Mouse (Mus musculus): Measurements from ENCODE around the gene Ppp1r8.
A peak's percentile ranks its signal among the peaks of the same experiment; 100 is the strongest.

The Ppp1r8 gene

DNA sequence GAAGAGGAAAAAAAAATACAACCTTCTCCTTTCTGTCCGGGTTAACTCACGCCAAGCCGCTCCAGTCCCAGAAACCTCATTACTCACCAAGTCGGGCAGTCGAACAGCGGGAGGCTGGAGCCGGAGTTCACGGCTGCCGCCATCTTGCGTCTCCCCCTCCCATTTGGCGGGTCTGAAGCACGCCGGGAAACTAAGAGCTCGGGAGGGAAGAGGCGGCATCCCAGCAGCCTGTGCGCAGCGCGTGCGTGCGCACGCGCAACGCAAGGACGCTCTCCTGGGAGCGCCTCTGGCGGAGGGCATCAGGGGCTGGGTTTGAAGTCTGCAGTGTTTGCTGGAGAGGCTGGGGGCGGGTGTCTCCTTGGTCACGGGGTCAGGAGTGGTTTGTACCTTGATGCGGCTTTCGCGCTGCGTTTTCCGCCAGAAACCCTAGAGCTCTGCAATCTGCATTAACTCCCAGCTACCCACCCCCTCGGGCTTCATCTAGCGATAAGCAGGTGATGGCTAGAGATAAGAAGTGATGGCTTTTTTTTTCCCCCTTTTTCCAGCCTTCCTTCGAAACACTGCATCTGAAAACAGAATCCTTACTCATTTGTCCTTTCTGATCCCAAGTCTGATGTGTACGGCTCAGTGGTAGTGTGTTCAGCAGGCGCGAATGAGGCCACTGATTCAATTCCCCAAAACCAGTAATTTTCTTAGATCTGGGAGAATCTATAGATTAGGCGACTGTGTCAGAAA is at the start of gene Ppp1r8:
TSS of gene Ppp1r8 (minus strand) at position 200 of the 735 bp plus-strand sequence.
- DNase-seq (ENCODE audit: low read depth, low spot score): peak; percentile 91

DNA sequence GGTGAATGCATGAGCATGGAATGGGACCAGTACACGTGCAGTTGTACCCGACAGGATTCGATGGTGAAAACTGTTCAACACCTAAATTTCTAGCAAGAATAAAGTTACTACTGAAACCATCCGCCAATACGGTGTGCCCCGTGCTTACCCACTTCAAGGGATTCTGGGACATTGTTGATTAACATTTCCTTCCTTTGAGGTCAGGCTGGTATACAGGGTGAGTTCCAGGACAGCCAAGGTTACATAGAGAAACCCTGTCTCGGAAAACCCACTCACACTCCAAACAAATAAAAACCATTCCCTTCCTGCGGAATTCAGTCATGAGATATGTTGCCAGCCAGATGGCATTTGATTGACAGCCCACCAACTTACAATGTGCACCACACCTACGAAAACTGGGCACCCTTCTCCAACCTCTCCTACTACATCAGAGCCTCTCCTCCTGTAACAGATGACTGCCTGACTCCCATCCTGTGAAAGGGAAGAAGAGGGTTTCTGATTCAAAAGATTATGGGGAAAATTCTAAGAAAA is 41.9 kb upstream of the Ppp1r8 start:
- no peak for DNase-seq (ENCODE audit: low read depth, low spot score)

DNA sequence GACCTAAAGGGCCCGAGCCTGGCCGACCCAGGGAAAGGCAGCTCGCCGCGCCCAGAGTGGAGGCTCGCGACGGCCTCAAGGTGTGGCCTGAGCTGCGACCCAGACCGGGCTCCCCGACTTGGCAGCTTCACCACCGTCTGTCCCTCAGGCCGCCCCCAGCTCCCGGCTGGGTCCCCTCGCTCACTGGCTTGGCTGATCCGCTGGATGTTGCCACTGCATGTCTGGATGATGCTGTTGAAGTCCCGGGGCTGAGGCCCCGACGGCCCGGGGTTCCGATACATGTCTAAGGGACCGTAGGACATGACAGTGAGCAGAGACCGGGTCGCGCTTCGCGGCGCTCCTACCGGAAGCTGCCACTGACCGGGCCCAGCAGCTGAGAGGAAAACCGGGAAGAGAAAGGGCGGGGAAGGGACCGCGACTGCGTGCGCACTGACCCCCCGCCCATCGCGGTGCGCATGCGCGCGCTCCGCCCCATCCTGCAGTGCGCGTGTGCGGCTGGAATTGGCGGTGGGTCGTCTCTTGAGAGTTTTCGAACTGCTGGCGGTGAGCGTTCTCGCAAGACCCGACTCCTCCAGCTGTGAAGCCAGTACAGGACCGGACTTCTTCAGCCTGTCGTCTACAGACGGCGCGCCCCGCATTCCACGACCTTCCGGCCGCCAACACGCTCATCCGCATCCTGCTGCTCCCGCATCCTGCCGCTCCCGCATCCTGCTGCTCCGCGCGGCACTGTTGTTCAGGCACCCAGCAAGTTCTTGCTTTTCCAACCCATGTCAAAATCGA is 41.3 kb upstream of the Ppp1r8 start, which contains the start of gene Stx12:
TSS of gene Stx12 (minus strand) at position 446 of the 780 bp plus-strand sequence.
- DNase-seq (ENCODE audit: low read depth, low spot score): peak; percentile 85

DNA sequence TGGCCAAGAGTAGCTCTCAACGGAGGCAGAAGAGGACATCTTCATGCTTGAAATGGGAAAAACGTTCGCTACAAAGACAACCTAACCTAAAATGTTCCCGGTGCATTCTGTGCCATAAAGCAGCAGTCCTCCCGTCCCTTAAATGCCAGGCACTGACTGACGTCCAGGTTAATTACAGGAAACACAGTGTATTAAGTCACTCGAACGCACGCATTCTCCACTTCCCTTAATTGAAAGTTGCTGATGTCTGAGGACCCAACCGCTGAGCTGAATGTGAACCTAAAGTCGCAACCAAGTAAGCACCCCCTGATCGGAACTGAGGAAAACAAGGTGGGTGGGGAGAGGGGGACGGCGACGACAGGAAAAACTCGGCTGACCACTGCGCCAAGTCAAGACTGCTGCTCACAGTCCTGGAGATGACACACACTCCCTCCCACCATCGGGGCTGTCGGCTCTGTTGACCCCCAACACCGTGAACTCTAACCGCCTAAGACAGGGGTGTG is 40.6 kb upstream of the Ppp1r8 start:
- DNase-seq (ENCODE audit: low read depth, low spot score): peak; percentile 33

DNA sequence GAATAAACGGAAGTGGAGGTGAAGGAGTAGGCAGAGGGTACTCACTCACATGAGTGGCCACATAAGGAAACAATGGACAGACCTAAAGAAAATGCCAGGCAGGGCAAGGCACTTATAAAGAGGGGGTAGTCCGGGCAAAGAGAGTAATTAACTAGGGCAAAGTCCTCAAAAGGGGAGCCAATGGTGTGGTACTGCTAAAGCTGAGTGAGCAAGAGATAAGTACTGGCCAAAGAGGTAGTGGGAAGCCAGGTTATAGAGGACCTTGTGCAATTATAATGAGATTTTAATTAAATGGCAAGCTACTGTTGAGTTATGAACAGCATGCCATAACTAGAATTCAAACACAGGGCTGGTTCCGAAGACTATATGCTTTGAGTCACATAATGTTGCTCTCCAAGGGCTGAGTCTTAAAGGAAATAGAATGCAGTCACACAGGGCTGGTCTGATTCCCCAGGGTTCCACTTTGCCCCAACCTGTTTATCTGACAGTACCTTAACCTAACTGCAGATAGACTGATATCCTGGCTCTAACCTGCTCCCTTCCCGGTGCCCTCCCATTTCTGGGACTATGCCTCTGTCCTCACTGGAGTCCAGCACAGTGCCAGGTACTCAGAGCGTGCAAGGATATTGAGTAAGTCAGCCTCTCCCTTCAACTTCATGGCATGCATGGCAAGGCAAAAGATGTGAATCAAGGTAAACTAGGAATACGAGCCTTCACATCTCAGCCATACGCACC is 31.6 kb upstream of the Ppp1r8 start:
- no peak for DNase-seq (ENCODE audit: low read depth, low spot score)

DNA sequence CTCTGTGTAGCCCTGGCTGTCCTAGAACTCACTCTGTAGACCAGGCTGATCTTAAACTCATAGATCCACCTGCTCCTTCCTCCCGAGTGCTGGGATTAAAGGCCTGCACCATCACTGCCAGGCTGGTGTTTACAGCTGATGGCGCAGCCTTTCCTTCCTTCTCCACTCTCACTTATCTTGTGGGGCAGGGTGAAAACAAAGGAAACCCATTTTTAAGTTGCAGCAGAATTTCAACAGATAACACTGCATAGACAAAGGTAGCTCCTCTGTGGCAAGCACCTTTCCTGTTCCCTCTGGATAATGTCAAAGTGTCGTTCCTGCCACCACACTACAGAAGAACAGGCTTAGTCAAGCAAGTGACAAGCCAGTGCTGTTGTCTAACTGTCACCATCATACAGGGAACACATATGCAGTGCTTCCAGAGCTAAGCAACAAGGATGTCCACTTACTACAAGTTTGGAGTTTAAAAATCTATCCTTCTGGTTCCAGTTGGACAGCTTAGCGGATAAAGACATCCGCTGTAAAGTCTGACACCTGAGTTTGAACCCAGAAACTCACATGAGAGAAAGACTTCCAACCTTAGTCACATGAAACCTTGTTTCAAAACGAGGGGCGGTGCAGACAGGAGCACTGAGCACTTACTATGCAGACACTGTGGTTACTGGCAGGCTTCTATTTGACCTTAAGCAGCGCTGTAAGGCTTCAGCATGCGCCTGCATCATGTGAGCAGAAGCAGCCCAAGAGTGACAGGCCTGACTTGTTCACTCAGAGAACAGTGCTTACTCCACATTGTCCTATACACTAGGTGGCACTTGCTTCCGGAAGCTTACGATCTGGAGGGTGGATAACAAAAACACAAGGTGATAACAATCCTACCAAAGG is 30.8 kb upstream of the Ppp1r8 start:
- no peak for DNase-seq (ENCODE audit: low read depth, low spot score)

DNA sequence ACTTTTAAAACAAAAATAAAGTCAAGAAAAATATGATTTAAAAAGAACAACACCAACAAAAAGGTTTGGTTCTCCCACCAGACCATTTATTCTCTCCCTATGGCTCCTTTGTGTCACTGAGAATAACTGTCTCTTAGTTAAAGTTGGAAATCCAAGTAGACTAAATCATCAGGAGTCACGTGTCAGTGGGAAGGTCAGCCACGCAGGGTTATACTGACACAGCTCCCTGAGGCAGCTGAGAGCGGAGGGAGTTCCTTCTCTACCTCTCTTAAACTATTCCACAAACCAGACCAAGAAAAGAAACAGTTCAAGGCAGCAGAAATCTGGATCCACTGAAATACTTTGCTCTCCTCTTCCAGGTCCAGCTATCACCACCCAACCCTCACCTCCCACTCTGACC is 28.1 kb upstream of the Ppp1r8 start:
- DNase-seq (ENCODE audit: low read depth, low spot score): no peak

DNA sequence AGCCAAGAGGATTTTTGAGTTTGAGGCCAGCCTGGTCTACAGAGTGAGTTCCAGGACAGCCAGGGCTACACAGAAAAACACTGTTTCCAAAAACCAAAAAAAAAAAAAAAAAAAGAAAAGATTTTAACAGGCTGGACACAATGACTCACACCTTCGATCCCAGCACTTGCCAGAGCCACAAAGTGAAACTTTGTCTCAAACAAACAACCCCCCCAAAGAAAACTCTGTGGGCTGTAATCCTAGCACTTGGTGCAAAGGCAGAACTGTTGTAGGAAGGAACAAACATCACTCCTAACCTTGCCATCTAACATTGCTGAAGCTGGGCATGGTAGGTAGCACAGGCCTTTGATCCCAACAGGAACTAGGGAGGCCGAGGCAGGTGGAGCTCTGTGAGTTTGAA is 21.9 kb upstream of the Ppp1r8 start:
- peak; percentile 59 for DNase-seq (ENCODE audit: low read depth, low spot score)

DNA sequence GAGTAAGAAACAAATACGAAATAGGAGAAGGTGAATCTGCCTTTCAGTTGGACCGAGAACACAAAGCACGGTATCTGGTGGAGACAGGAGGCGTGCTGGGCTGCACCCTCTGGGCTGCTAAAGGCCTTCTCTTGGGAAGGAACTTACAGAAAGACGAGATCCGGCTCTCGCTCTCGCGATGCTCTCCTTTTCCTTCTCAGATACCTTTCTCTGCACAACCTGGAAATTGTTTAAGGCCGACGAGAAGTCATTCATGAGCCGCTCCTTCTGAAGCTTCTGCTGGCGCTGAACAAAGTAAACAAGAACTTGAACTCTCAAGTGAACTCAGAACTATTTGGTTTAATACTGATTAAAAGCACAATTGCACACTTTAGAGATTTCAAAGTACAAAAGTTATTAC is 20.0 kb upstream of the Ppp1r8 start:
- no peak for DNase-seq (ENCODE audit: low read depth, low spot score)

DNA sequence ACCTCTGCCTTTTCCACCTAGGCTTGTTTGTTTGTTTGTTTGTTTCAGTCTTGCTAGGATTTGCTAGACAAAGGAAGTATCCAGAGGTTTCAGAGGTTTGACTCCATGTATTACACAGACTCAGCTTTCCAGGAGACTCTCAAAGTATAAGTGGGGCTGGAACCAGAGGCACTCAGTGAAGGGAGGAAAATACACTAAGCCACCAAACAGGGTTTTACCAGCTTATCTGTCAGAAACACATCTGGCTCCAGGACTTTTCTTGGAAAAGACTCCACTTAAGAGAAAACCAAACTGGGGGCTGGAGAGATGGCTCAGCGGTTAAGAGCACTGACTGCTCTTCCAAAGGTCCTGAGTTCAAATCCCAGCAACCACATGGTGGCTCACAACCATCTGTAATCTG is 17.9 kb upstream of the Ppp1r8 start:
- no peak for DNase-seq (ENCODE audit: low read depth, low spot score)

DNA sequence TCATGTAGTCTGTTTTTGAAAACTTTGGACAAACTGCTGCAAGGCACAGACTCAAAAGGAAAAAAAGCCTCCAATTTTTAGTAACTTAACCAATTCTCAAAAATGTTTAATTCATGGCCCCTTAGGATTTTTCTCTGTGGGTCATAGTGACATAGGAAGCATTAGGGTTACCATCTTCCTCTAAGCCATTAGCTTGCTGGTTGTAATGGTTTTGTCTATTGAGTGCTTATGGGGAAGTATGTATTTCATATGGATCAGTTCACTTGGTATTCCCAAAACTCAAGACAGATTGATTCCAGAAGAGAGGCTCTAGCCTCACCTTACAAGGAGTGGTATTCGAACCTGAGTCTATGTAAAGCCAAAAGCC is 719 bp upstream of the Ppp1r8 start:
- no peak for DNase-seq (ENCODE audit: low read depth, low spot score)

DNA sequence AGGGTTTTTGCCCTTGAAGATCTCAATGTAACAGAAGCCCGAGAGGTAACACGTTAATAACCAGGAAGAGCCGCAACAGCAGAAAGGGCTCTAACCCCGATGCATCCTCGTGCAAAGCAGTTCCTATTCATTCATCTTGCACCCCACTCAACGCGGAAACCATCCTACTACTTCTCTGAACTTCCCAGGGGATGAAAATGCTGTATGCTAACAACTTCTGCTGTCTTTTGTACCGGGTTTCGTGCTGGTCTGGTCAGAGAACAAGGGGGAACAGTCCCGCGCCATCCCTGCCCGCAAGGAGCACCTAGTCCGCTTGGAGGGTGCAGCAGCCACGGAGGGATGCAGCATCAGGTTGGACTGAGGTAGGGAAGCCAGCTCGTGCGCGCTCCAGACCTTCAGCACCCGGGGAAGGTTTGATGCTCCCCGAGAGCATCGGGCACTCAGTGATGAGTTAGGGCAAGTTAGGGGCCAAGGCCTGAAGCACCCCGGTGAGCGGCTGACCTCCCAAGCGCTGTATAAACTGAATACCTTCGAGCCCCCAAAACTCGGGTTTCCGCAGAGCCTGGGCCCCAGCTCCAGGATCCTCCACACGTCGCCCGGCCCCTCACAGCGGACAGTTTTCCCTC is 575 bp downstream of the Ppp1r8 start:
- peak; percentile 55 for DNase-seq (ENCODE audit: low read depth, low spot score)

DNA sequence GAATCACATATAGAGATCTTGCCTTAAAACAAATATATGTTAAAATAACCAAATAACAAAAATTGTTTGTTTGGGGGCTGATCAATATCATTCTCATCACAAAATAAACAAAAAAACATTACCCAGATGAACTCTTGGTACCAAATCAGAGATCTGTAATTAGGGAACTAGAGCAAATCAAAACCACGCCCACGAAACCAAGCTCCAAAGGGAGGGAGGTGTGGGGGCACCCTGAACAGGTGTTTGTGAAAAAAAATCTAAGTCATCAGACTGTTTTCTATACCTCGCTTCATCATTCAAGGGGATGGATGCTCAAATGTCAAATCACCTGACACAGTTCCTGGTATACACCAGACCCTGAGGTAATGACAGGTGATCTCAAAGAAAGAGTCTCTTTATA is 1.5 kb downstream of the Ppp1r8 start:
- DNase-seq (ENCODE audit: low read depth, low spot score): no peak

DNA sequence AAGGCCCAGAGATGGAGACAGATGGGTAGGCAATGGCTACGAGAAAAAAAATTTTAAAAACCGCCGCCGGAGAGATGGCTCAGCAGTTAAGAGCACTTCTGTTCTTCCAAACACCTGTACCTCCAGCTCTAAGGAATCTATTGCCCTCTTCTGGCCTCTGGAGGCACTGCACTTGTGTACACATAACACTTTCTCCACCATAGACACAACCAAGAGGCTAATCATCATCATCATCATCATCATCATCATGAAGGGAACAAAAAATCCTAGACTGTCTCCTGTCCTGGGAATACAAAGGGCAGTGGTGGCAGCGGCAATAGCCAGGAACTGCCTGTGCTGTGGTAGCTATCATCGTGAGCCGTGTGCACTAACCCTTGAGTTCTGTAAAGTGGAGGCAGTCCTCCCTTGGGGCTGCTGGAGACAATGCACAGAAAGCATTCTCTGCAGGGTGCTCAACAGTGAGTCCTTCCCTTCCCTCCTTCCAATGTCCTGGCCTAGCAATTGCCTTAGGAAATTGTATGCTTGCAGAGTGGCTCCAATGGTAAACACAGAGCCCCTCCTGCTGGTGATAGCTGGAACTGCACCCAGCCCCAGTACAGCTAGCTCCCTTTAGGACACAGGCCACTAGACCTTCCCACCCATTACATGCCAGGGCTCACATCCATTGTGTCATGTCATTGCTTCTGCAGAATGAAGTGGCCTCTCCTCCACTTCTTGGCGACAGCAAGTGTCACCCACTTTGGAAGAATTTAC is 19.2 kb downstream of the Ppp1r8 start:
- peak; percentile 77 for DNase-seq (ENCODE audit: low read depth, low spot score)

DNA sequence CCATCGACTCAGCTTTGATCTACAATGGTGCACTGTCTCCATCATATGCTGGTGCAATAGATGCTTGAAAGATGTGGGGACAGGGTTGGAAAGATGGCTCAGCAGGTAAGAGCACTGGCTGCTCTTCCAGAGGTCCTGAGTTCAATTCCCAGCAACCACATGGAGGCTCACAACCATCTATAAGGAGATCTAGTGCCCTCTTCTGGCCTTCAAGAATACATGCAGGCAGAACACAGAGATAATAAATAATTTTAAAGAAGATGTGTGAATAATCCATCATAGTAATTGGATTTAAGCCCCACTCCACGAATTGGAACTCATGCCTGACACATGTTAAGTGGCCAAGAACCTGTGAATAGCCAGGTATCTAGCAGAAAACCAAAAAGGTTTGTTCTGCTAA is 24.5 kb downstream of the Ppp1r8 start:
- DNase-seq (ENCODE audit: low read depth, low spot score): no peak

DNA sequence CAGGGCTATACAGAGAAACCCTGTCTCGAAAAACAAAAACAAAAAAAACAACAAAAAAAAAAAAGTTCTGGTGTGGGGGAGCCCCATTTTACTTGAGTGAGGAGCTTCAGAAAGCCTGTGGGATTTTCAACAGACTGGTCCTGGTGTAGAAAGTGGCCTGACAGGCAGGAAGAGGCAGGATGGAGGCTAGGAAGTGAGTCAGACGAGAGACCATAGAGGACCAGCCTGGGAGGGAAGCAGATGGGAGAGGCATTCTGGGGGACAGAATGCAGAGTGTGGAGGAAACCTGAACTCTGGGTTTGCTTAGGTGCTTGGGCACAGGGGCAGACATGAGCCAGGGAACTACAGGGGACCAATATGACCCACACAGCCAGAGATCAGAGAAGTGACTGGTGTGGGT is 26.1 kb downstream of the Ppp1r8 start:
- DNase-seq (ENCODE audit: low read depth, low spot score): no peak

DNA sequence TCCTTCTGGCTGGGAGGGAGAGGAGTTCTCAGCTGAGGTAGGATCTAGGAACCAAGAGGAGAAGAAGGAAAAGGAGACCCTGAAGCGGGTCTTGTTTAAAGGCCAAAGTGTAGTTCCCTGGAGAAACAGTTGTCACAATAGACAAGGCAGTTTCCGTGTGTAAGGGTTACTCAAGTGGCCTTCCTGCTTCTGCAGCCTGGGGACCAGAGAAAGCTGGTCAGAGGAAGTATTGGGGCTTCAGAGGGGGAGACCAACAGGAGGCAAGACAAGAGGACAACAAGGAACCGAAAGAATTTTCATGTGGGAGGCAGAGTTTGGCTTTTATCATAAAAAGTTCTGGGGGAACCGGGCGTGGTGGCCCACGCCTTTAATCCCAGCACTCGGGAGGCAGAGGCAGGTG is 26.6 kb downstream of the Ppp1r8 start:
- no peak for DNase-seq (ENCODE audit: low read depth, low spot score)

DNA sequence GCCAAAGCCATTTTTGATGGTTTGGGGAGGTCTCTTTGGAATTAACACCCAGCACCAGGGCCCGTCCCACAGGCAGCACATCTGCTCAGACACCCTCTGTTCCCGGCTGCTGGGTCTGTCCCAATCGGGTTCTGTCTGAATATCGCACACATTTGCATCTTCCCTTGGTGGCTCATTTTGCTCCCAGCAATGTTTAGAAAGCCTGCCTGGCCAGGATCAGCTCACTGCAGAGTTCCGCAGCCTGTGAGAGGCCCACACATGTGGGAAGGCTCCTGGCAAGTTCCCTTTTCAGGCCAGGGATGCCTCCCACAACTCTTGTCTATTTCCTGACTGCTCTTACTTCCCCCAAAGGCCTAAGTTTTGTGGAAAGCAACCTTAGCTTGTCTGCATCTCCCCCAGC is 33.3 kb downstream of the Ppp1r8 start:
- no peak for DNase-seq (ENCODE audit: low read depth, low spot score)

DNA sequence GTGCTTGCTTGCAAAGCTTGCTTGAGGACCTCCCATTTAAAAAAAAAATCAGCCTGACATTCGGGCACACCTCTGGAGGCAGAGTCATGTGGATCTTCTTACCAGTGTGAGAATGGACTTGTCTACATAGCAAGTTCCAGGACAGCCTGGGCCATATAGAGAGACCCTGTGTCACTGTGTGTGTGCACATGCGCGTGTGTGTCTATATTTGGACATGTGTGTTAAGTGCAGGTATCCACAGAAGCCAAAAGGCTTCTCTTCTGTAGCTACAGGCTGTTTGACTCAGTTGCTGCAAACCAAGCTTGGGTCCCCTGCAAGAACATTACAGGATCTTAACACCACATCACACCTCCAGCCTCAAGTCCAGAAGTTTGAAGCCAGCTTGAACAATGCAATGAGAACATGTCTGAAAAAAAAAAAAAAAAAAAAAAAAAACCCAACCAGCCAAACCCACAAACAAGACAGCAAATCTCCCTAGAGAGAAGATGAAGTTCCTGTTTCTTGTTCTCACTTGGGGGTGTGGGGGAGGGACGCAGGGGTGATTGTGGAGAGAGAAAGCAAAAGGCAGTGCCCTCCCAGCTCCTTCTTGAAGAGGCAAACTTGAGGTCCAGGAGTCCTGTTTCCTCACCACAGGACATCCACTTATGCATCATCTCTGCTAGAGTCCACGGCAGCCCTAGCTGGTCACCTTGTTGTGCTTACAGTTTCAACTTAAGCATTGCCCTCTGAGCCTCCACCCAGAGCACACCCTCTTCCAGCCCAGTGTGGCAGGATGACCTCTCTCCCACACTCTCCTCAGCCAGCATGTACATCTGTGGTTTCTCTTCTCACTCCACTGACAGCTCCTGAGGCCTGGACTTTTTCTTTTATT is 35.0 kb downstream of the Ppp1r8 start:
- peak; percentile 47 for DNase-seq (ENCODE audit: low read depth, low spot score)
